Mouse (Mus musculus): ENCODE measurements around the gene Gse1.

DNA sequence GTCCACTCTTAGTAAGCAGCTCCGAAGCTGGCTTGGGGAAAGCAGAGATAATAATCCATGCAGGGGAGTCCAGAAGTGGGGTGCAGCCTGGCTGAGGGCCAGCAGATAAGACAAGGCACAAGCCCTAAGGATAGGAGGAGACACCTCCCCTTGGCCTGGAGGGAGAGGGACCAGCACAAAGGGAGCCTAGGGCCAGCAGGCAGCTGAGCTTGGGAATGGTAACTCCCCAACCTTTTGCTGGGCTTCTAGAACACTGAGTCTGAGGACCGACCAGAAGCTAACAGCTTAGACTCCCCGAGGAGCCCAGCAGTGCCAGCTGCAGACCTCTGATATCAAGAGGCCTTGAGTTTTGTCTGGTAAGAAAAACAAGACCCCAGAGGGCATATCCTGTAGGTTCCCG is 115.9 kb downstream of the Gse1 start:
- TF ChIP-seq POLR2A (IDR thresholded peaks at IDR 0.05; ENCODE audit: low read depth, low read length), result no peak
- no peak for TF ChIP-seq CTCF (conservative IDR thresholded peaks at IDR 0.05; ENCODE audit: insufficient read depth, insufficient read length, low read depth, low read length)

Data from kidney, adult 2 months (tissue).